In genomic region chr11:117109179-117109954, GRCm38 (mm10) we compare ENCODE assay signal across 8 mouse cellular contexts. TPM values are rescaled to one million over a fixed set of nuclear protein-coding genes. Genes with fewer than 3 reads are reported as not detected.
DNase-seq lines count a peak whose midpoint lies in the region; ATAC-seq lines count a peak whose summit lies in the region.

No protein-coding gene starts in this region.

- H3K27ac ChIP-seq in intestine, embryonic 15.5 days: peak overlapping the region; percentile 19; the same call in 1 of the 2 replicates
- no peak overlapping the region for H3K27ac ChIP-seq in intestine, embryonic 16.5 days (ENCODE audit: low read length)
- no peak overlapping the region for H3K27ac ChIP-seq in hindbrain, embryonic 12.5 days

- peak; percentile 66 for DNase-seq in CD4-positive helper T cell, adult 2 months (ENCODE audit: low read depth, low spot score)
- DNase-seq in T-cell, adult 2 months (ENCODE audit: low spot score): peak; percentile 29
- peak; percentile 64 for DNase-seq in lung, postnatal 25 days (ENCODE audit: low spot score)
- no peak for DNase-seq in urinary bladder, adult 2 months (ENCODE audit: low spot score)
- no peak for DNase-seq in left cerebral cortex, adult 11 months (ENCODE audit: low spot score)

- H3K27me3 ChIP-seq in intestine, embryonic 15.5 days (replicated peaks): no peaks in the 10 kb centered on the region
- no peaks in the 10 kb centered on the region; the same call in 1 of the 2 replicates for H3K27me3 ChIP-seq in intestine, embryonic 16.5 days (replicated peaks; ENCODE audit: control insufficient read depth, insufficient read depth, low read length)
- H3K27me3 ChIP-seq in hindbrain, embryonic 12.5 days: no peaks in the 10 kb centered on the region

- WGBS in intestine, embryonic 15.5 days: 77% methylated on average over 12 of the region's 12 CpGs
- 79% methylated on average over 12 of the region's 12 CpGs for WGBS in intestine, embryonic 16.5 days
- 87% methylated on average over 12 of the region's 12 CpGs for WGBS in hindbrain, embryonic 12.5 days

- H3K9me3 ChIP-seq in intestine, embryonic 15.5 days: no peaks in the 10 kb centered on the region
- no peaks in the 10 kb centered on the region for H3K9me3 ChIP-seq in intestine, embryonic 16.5 days (ENCODE audit: control insufficient read depth, low read length)
- H3K9me3 ChIP-seq in hindbrain, embryonic 12.5 days (replicated peaks): no peaks in the 10 kb centered on the region

- H3K4me1 ChIP-seq in intestine, embryonic 15.5 days (replicated peaks): peaks cover 16% of the 10 kb centered on the region
- peaks cover 12% of the 10 kb centered on the region for H3K4me1 ChIP-seq in intestine, embryonic 16.5 days (ENCODE audit: control insufficient read depth, insufficient read depth, low read length)
- H3K4me1 ChIP-seq in hindbrain, embryonic 12.5 days: peaks cover 15% of the 10 kb centered on the region

- H3K36me3 ChIP-seq in intestine, embryonic 15.5 days: no peaks in the 10 kb centered on the region
- no peaks in the 10 kb centered on the region for H3K36me3 ChIP-seq in intestine, embryonic 16.5 days (ENCODE audit: control insufficient read depth, insufficient read depth, low read length)
- H3K36me3 ChIP-seq in hindbrain, embryonic 12.5 days: no peaks in the 10 kb centered on the region

- ATAC-seq in intestine, embryonic 15.5 days: no peak
- ATAC-seq in intestine, embryonic 16.5 days: no peak
- no peak for ATAC-seq in hindbrain, embryonic 12.5 days (ENCODE audit: low FRiP score)

- H3K9ac ChIP-seq in intestine, embryonic 15.5 days: no peak overlapping the region
- no peak overlapping the region for H3K9ac ChIP-seq in intestine, embryonic 16.5 days (ENCODE audit: low read depth, low read length)
- H3K9ac ChIP-seq in hindbrain, embryonic 12.5 days: no peak overlapping the region

- no peak overlapping the region for H3K4me2 ChIP-seq in intestine, embryonic 15.5 days (replicated peaks)
- H3K4me2 ChIP-seq in intestine, embryonic 16.5 days (ENCODE audit: low read depth, low read length): no peak overlapping the region
- no peak overlapping the region for H3K4me2 ChIP-seq in hindbrain, embryonic 12.5 days (replicated peaks)

- H3K4me3 ChIP-seq in intestine, embryonic 15.5 days (replicated peaks): no peak overlapping the region
- no peak overlapping the region for H3K4me3 ChIP-seq in intestine, embryonic 16.5 days (ENCODE audit: low read length)
- H3K4me3 ChIP-seq in hindbrain, embryonic 12.5 days: no peak overlapping the region

RNA-seq across cellular contexts. Expression of gene Sec14l1, which starts 5.6 kb away (rescaled TPM):
- 30.4 and 30.7 TPM in 2 replicates for polyA plus RNA-seq in intestine, embryonic 15.5 days (2015; fragmentation: Nextera tagmentation; extraction: Ambion mirVana)
- 28.5 and 29.5 TPM in 2 replicates for polyA plus RNA-seq in intestine, embryonic 16.5 days (2015; fragmentation: Nextera tagmentation; extraction: Ambion mirVana)
- 65.1 and 67.2 TPM in 2 replicates for polyA plus RNA-seq in urinary bladder, adult 2 months (2012; rRNA removed)
- polyA plus RNA-seq in hindbrain, embryonic 12.5 days (2016; fragmentation: Nextera tagmentation; extraction: Ambion mirVana): 76.2 and 77.6 TPM in 2 replicates

Comparison
In these comparisons a context has a peak if more than half of its experiments do, and no peak if none do; other contexts are left out.
1. DNase-seq: peak in CD4-positive helper T cell, adult 2 months (single experiment), T-cell, adult 2 months (single experiment) and lung, postnatal 25 days (single experiment); none in urinary bladder, adult 2 months (single experiment) and left cerebral cortex, adult 11 months (single experiment).